Mouse (Mus musculus) myocyte (in vitro differentiated cells): Measurements from ENCODE around the gene Scrt2.

ENCODE experiments used
- E2F4 ChIP-seq: IDR thresholded peaks from one replicate; pipeline ENCODE4 v1.6.1; 2011; ENCODE audit warnings: mild to moderate bottlenecking, control low read depth, moderate library complexity; ENCODE audit not compliant: insufficient read depth
- MAX ChIP-seq: IDR thresholded peaks from one replicate; pipeline ENCODE4 v1.6.1; 2011; ENCODE audit warnings: low read depth, mild to moderate bottlenecking, control low read depth
- POLR2AphosphoS2 ChIP-seq: IDR thresholded peaks from one replicate; pipeline ENCODE4 v1.6.1; 2011; ENCODE audit warnings: low read depth, control low read depth; ENCODE audit not compliant: insufficient read length

- TF ChIP-seq MAX, result no peak
- no peak for TF ChIP-seq E2F4
- TF ChIP-seq POLR2AphosphoS2, result no peak
Measured at GRCm38 (mm10) chr2:152074521-152074920, 6.8 kb upstream of the Scrt2 start.
